Mouse (Mus musculus) spleen, adult 18-20 months (tissue): Measurements from ENCODE around the gene Ttc34.

Source experiments
- DNase-seq, 2 experiments: peaks; one replicate each; pipeline ENCODE4 v3.0.0; 2022; ENCODE audit warnings: mixed read lengths in 2 of 2

Ttc34 gene

DNA sequence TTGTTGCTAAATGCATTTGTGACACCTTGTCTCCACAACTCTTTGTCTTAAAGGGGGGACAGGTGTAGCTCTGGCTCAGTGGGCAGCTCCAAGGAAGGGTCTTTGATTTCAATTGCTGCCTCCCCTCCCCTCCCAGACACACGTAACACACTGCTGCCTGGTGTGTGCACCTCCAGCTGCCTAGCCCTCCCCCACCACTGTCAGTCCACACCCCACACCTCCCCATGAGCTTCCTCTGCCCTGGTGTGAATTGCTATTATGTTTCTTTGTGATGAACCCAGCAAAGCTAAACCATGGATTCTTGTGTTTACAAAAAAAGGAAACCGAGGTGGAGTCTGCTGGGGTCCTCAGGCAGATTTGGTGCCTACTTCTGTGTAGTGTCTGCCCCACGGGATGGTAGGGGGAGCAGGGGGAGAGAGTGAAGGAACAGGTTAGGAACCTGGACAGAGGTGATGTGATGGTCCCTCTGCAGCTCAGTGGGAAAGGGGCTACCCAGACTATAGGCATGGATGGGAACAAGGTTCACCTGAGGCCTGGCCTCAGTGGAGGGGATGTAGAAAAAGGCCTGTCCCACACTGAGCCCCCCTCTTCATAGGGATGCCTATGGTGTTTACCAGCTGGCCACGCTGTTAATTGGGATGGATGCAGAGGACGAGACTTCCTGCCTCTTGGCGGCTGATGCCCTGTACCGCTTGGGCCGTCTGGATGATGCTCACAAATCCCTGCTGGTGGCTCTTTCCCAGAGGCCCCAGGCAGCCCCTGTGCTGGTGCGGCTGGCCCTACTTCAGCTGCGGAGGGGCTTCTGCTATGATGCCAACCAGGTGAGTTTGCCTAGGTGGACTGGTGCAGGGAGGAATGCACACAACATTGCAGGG lies 20.3 kb downstream of the Ttc34 start:
- DNase-seq, result no peak

- DNase-seq, result no peak
Observed at GRCm38 (mm10) chr4:154858601-154859000, 21.3 kb downstream of the Ttc34 start.

DNA sequence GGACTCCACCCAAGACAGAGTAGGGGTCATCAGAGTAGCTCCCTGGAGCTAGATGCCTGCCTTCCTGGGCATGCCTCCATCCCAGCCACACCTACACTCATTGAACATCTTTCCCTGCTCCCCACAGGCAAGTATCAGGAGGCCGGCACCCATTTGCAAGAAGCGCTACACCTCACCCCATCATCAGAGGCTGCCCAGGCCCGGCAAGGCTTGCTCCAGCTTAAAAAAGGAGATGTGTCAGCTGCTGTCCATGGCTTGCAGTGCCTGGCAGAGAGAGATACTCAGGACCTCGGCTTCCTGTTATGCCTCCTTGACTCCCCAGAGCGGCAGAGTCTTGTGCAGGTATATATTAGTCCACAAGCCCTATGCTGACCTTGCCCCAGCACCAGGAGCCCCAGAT lies 24.7 kb downstream of the Ttc34 start:
- no peak for DNase-seq

DNA sequence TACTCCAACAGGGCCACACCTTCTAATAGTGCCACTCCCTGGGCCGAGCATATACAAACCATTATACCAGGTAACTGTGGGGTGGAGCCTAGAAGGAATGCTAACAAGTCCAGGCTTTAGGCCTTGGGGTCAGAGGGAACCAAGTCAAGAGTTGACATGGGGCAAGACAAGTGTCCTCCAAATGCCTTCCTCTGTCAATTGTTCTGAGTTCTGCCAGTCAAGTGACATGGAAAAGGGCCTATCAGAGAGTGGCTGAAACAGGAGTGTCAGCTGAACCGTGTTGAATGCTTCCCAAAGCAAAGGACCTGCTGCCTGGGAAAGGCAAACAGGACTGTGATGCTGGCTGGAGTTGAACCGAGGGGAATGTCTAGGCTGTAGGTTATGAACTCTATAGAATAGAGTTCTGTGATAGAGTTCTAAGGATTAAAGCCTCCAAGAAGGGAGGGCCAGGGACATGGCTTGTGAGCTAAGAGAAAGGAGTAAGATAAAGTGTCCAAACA lies 26.2 kb downstream of the Ttc34 start:
- no peak for DNase-seq

GRCm38 (mm10) chr4:154864271-154864771 lies 27.1 kb downstream of the Ttc34 start:
- DNase-seq, result peak; percentile 75 to 80

- no peak for DNase-seq
Observed at GRCm38 (mm10) chr4:154864961-154865760, 27.9 kb downstream of the Ttc34 start.

DNA sequence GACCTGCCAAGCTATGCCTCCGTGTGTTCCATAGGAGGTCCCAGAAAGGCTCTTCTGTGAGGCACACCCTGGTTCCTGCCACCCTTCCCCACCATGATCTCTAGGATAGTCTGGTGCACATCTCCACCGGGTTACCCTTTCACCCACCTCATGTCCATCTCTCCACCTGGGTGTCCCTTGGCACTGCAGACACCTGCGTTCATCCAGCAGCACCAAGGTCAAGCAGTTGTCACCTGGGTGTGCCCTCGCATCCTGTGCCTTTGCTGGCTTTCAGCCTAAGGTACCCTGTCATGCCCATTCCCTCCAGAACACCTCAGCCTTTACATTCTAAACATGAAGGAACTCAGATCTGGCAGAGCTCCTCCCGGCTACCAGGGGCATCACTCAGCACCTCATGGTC lies 29.1 kb downstream of the Ttc34 start:
- DNase-seq, result no peak

DNA sequence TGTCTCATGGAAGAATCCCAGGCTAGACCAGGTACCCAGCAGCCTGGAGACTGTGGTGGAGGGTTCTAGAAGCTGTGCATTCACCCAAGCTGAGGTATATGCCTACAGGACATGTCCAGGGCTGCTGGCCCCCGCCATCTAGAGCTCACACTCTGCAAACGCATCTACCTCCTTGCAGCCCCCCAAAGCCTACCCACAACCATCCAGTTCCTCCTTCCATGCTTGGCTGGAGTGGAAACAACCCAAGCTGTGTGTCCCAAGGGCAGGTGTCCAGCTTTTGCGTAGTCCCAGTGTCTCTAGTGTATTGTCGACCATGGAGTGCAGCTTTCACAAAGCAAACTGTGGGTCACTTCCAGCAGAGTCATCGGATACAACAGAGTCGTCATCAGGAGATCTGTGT lies 30.0 kb downstream of the Ttc34 start:
- no peak for DNase-seq

DNA sequence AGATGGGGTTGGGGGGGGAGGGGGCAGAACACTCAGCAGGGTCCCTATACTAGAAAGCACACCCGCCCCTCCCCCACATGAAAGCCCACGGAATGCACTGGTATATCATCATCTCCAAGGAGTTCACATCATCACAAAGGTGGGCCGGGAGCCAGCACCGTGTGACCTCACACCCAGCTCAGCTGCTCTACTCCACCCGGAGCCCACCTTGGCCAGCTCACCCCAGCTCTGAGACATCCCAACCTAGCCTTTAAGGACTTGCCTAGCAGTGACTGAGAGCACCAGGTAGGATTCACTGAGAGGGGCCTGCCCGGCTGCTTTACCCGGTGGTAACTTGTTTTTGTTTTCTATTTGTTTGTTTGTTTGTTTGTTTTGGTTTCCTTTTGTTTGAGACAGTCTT lies 32.2 kb downstream of the Ttc34 start, which contains the start of gene Mmel1:
Gene Mmel1 (plus strand): TSS at position 146 of the 400 bp plus-strand sequence.
- no peak for DNase-seq

- DNase-seq, result no peak
Observed at GRCm38 (mm10) chr4:154870721-154871120, 33.5 kb downstream of the Ttc34 start.

GRCm38 (mm10) chr4:154871757-154872251 lies 34.5 kb downstream of the Ttc34 start:
- DNase-seq, result no peak

DNA sequence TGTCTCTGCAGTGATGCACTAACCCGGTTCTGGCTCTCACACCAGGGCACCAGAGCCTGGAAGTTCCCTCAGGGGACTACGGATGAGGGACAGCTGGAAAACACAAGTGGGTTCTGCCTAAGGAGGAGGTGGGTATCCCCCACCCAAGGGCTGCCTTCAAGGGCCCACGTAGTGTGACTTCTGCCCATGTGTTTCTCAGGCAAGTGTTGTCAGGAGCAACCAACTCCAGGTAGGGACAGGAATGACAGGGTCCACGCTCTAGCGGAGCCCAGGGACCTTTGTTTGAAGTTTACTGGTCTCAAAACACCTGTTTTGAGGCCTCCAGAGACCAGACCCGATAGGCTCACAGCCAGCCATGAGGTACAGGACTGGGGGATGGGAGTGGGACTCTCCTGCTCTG lies 35.9 kb downstream of the Ttc34 start:
- DNase-seq, result no peak

DNA sequence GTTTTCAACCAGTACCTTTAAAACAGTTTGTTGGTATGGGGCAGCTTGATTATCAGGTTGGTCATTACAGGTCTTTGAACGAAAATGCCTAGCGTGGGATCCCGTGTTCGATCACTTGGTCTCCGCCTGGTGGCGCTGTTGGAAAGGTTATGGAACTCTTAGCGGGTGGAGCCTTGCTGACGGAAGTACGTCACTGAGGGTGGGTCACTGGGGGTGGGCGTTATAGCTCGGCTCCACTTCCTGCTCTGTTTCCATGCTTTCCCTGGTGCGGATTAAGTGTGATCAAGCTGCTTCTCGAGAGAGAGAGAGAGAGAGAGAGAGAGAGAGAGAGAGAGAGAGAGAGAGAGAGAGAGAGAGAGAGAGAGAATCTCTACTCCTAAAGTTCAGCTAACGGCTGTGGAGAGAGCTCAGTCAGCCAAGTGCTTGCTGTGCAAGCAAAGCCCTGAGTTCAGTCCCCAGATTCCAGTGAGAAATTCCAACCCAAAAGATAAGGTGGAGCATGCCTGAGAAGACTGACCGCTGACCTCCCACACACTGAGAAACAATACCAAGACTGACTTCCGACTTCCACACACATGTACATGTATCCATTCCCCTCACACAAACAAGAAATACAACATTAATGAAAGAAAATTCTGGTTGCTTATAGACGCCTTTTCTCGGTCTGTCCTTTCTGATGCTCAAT lies 40.7 kb downstream of the Ttc34 start:
- DNase-seq, result peak; percentile 83 to 94

- DNase-seq, result no peak
Observed at GRCm38 (mm10) chr4:154880730-154881129, 43.5 kb downstream of the Ttc34 start.

- DNase-seq, result no peak
Observed at GRCm38 (mm10) chr4:154882014-154882659, 44.9 kb downstream of the Ttc34 start.

DNA sequence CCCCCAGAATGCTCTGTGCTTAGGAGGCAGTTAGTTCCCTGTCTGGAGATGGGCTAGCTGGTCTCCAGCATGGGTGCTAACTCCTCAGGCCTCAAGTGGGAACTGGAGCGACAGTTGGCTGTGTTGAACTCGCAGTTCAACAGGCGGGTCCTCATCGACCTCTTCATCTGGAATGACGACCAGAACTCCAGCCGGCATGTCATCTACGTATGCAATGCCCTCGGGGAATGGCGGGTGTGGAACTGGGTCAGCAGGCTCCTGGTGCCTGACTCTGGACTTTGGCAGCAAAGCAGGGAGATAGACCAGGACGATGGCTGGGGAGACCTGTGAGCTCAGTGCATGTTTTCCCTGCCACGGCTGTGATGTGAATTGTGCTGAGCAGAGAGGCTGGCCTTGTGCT lies 48.2 kb downstream of the Ttc34 start:
- no peak for DNase-seq

- no peak for DNase-seq
Observed at GRCm38 (mm10) chr4:154886876-154887592, 49.8 kb downstream of the Ttc34 start.

DNA sequence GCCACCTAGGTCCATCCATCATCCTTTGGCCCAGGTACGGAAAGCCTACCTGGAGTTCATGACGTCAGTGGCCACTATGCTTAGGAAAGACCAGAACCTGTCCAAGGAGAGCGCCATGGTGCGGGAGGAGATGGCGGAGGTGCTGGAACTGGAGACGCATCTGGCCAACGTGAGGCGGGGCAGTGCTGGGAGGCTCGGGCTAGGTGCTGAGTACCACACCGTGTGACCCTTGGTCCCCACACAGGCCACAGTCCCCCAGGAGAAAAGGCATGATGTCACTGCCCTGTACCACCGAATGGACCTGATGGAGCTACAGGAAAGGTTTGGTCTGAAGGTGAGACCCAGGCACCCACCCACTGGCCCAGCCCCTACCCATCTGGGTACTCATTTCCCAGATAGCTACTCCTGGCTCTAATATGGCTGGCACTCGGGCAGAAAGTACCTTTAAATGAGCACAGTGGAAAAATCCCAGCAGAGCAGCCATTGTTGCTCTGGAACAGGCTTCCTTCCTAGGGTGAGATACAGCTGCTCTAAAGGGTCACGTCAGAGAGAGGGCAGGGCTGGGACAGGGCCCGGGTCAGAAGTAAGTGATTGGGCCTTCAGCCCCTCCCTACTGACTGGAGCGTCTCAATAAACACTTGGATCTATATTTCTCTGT lies 50.5 kb downstream of the Ttc34 start:
- DNase-seq, result no peak

GRCm38 (mm10) chr4:154890887-154891286 lies 53.6 kb downstream of the Ttc34 start:
- DNase-seq, result no peak

- no peak for DNase-seq
Observed at GRCm38 (mm10) chr4:154895549-154895948, 58.3 kb downstream of the Ttc34 start.
